Mouse (Mus musculus) MEL-GATA-1-ER (cell line): ENCODE data around the gene Tpp2.
A peak's percentile ranks its signal among the peaks of the same experiment; 100 is the strongest.
"Not testable (repeated sequence)": the region's sequence is repeated elsewhere in the genome, so short reads cannot be mapped to it uniquely, and the experiment has no call there.

Source experiments
- DNase-seq: peaks from one replicate; pipeline ENCODE4 v3.0.0-alpha.2; 2012; ENCODE audit warnings: low read depth; ENCODE audit errors: extremely low read depth

Gene Tpp2

DNA sequence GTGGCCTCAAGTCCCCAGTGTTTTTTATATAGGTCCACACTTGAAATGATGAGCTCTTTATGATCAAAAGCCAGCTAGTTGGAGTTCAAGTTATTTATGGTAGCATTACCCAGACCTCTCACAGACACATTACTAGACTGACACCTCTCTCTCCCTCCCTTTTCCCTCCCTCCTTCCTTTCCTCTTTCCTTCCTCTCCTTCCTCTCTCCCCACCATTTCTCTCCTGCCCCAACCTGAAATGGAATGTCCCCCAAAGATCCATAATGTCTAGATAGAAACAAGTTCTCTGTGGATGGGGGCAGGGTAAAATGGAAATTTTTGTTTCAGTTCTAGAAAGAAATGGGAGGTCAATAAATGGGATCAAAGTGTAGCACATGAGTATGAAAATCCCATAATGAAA, 86.5 kb downstream of the Tpp2 start, which contains the start of gene Mettl21c:
Mettl21c (minus strand) TSS at position 101 of the 400 bp plus-strand sequence.
- DNase-seq: no peak

DNA sequence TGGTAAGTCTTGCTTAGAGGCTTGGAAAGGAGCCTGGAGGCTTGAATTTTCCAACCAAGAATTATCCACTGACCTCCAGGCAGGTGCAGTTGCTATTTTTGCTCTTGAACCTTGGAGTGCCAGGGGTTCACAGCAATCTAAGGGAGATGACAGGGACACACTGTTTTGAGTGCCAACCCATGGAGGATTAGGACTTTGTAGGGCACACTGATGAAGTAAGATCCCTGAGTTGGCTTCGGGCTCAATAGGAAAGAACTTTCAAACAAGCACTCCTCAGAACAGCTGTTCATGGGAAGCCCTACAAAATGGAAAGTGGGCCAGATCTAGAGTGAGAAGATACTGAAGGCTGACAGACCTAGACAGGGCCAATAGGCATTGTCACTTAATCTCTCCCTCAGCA, 89.2 kb downstream of the Tpp2 start:
- no peak for DNase-seq

DNA sequence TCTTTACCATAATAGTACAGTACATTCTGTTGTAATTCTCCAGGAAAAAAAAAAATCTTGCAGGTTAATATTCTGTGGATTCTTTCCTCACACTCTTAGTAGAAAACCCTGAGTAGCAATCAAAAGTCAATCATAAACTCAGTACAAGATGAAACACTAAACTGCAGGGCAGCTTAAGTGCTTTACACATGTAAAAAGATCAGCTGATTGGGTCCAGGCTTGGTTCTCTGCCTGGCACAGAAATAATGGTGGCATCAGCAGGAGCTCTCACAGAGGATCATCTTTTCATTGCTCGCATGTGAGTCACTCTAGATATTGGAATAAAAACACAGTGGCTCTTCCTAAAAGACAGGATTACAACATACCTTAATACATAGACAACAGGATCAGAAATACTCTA, 94.2 kb downstream of the Tpp2 start:
- no peak for DNase-seq

DNA sequence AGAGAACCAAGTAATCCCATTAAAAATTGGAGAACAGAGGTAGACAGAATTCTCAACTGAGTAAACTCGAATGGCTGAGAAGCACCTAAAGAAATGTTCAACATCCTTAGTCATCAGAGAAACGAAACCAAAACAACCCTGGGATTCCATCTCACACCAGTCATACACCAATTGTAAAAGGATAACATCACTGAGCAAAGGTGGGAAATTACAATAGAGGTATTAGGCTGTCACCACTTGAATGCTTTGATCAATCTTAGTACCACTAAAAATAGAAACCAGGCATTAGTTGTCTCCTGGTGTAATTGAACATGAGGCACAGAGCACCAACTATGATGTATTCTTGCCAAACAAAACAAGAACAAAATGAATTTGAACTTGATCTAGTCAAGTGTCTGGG, 98.8 kb downstream of the Tpp2 start:
- DNase-seq: no peak

DNA sequence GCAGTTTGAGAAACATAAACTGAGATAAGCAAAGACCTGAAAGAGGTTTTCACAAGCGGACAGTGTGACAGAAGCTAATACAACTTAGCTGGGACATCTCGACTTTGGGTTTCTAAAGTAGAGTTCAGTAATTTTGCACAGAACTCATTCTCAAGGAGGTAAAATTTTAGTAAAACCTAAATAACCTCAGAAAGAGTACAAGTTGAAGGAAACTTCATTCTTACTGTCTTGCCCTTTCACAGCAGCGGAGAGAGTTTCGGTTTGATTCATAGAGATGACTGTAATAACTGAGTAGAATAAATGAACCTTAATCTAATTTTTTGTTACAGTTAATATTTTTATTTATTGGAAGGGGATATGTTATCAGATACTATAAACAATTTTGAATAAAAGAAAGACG, 99.5 kb downstream of the Tpp2 start:
- no peak for DNase-seq

DNA sequence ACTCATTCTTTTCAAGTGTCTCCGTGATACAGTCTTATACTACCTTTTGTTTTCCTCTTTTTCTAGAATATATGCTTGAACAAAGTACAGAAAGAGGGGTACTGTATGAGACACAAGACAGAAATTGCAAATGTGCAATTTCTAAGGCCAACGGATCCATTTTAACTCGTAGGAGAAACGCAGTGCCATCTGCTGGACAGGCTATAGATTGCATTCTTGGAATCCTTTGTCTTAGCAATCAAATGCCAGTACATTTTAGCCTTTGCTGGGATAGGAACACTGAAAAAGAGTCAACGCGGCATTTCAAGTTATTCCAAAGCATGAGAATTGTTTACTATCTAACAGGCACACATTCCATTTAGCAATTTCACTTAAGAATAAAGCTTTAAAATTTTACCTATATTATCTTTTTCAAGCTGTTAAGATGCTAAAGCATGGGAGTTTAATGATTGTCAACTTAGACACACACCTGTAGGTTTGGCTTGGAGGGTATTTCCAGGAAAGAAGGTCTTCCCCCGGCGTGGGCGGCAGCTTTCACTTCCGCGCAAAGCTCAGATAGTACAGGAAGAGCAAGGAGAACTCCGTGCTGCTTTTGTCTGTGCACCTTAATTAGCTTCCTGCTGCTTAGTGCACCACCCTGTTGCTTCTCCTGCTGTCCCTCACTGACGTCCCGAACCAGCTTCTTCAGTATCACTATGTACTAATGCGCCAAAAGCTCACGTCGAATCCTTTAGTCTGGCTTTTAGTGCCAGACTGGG, 108.5 kb downstream of the Tpp2 start:
- peak; percentile 57 for DNase-seq

DNA sequence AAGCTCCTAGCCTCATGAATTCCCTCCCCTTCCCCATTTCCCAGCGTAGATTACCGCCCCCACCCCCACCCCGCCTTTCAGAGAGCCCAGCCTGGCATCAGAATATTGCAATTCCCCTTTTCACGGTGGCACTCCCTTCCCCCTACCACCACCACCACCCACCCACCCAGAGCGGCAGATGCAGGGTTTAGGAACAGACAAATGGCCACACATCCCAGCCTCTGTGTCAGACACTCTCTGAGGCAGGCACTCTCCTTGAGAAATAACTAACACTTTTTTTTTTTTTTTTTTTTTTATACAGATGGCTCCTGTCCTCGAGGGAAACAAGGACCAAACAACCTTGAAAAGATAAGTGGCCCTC, 109.1 kb downstream of the Tpp2 start:
- DNase-seq: no peak

DNA sequence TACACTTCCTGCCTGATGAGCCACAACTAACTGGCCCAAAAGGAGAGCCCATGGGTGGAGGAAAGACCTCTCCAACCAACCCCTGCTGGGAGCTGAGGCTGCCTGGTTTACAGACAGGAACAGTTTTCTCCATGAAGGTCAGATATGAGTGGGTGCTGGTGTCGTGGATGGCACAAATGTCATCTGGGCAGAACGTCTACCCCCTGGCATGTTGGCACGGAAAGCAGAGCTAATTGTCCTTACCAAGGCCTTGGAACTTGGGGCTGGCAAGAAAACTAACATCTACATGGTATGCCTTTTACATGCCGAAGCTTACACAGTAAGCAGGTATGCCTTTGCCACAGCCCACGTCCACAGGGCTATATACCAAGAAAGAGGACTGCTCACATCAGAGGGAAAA, 112.2 kb downstream of the Tpp2 start:
- not testable (repeated sequence) for DNase-seq

DNA sequence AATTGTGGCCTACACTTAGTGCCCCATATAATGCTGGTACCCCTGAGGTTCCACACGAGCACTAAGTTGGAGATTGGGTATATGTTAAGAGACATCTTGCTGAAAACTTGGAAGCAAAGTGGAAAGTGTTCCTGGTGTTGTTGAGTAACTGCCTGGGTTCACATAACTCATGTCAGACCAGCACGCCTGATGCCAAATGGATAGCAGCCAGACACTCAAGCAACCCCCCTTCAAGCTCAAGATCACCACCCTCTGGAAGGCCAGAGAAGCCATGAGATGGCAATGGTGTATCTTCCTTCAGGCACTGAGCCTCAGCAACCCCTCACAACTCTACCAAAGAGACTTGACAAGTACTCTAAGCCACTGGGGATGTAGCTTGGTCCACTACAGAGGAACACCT, 113.1 kb downstream of the Tpp2 start:
- DNase-seq: no peak
